Mouse (Mus musculus) thymus, adult 2 months (tissue): Measurements from ENCODE around the gene Pigp. TPM values are rescaled to one million over a fixed set of nuclear protein-coding genes. Genes with fewer than 3 reads are reported as not detected.
A peak's percentile ranks its signal among the peaks of the same experiment; 100 is the strongest.

Experiments
- DNase-seq: peaks from one replicate; pipeline ENCODE4 v3.0.0; 2021
- H3K27ac ChIP-seq: fragments of 200-500 bp; 2 replicates; pipeline ENCODE4 v1.5.1; 2012; ENCODE audit warnings: low read length, control low read depth; ENCODE audit not compliant: control insufficient read depth, insufficient read depth
- H3K27me3 ChIP-seq: fragments of 200-500 bp; 2 replicates; pipeline ENCODE4 v1.6.1; 2012; ENCODE audit warnings: mild to moderate bottlenecking, low read length, moderate library complexity, mixed read lengths; ENCODE audit not compliant: control insufficient read depth, insufficient read depth
- H3K36me3 ChIP-seq: fragments of 200-500 bp; 2 replicates; pipeline ENCODE4 v1.6.1; 2012; ENCODE audit warnings: mild to moderate bottlenecking, low read length, moderate library complexity; ENCODE audit not compliant: control insufficient read depth, insufficient read depth
- H3K4me1 ChIP-seq: fragments of 200-500 bp; replicated peaks from 2 replicates; pipeline ENCODE4 v1.6.1; 2012; ENCODE audit warnings: low read length; ENCODE audit not compliant: control insufficient read depth, insufficient read depth
- H3K4me3 ChIP-seq: fragments of 200-500 bp; 2 replicates; pipeline ENCODE4 v1.5.1; 2012; ENCODE audit warnings: mild to moderate bottlenecking, low read length, control low read depth, moderate library complexity; ENCODE audit not compliant: control insufficient read depth, insufficient read depth
- CTCF ChIP-seq: fragments of 200-500 bp; IDR thresholded peaks from 2 replicates; pipeline ENCODE4 v1.5.1; 2012; ENCODE audit warnings: mild to moderate bottlenecking, control low read depth, low read length, moderate library complexity, borderline replicate concordance; ENCODE audit not compliant: control insufficient read depth, poor library complexity, insufficient read depth; ENCODE audit errors: extremely low read depth
- POLR2A ChIP-seq: fragments of 200-500 bp; IDR thresholded peaks from 2 replicates; pipeline ENCODE4 v1.6.1; 2012; ENCODE audit warnings: mild to moderate bottlenecking, low read length, control low read depth, moderate library complexity; ENCODE audit not compliant: control insufficient read depth, poor library complexity, insufficient read depth; ENCODE audit errors: extremely low read depth
- WGBS: fragments of 180-500 bp; shearing (Covaris S2); methylation state at CpG from one replicate; pipeline ENCODE4 v1.1.7; 2018; 5-methylcytosine and 5-hydroxymethylcytosine counted together
- polyA plus RNA-seq: library from polyadenylated mRNA; depleted of rRNA; stranded (reverse); fragments of >200 nt; gene quantifications from 2 replicates; pipeline ENCODE4 v1.2.3, GENCODE M21; 2012; rRNA removed

Gene Pigp
- 17.6 and 23.2 TPM in 2 replicates for polyA plus RNA-seq

- peak within 1 kb of the TSS; percentile 94 for H3K4me3 ChIP-seq
- H3K27ac ChIP-seq = peak within 1 kb of the TSS; percentile 65
- no peaks in the 10 kb centered on the region for H3K4me1 ChIP-seq
- no peaks in the 10 kb centered on the region for H3K36me3 ChIP-seq
- WGBS = under 1% methylated on average over 42 of the region's 43 CpGs
- H3K27me3 ChIP-seq = no peaks in the 10 kb centered on the region
- peak; percentile 77 for DNase-seq
- TF ChIP-seq POLR2A = no peak
- 0 out of 2 replicates have a peak, but pooled peaks have one; percentile 8 for TF ChIP-seq CTCF
These were observed at the start of gene Pigp for GRCm38 (mm10) chr16:94371301-94371931. Pigp (minus strand) TSS chr16:94371842.

- DNase-seq = peak; percentile 23
- WGBS = over 99% methylated on average over 3 of the region's 3 CpGs
- Histone ChIP-seq H3K27me3 (no peaks in the 10 kb centered on the region), H3K4me3 (no peak overlapping the region), H3K27ac (no peak overlapping the region), H3K36me3 (peaks cover 54% of the 10 kb centered on the region), H3K4me1 (no peaks in the 10 kb centered on the region)
- TF ChIP-seq CTCF (peak; percentile 13; the same call in 1 of the 2 replicates), POLR2A (no peak)
These were observed 48.9 kb upstream of the Pigp start for GRCm38 (mm10) chr16:94420498-94420897.

GRCm38 (mm10) chr16:94414151-94414550 is 42.5 kb upstream of the Pigp start:
- Histone ChIP-seq H3K4me3 (no peak overlapping the region), H3K27me3 (no peaks in the 10 kb centered on the region), H3K27ac (no peak overlapping the region), H3K36me3 (peaks cover 16% of the 10 kb centered on the region), H3K4me1 (no peaks in the 10 kb centered on the region)
- 95% methylated on average over 6 of the region's 6 CpGs for WGBS
- no peak for TF ChIP-seq POLR2A
- TF ChIP-seq CTCF = no peak
- DNase-seq = no peak

DNA sequence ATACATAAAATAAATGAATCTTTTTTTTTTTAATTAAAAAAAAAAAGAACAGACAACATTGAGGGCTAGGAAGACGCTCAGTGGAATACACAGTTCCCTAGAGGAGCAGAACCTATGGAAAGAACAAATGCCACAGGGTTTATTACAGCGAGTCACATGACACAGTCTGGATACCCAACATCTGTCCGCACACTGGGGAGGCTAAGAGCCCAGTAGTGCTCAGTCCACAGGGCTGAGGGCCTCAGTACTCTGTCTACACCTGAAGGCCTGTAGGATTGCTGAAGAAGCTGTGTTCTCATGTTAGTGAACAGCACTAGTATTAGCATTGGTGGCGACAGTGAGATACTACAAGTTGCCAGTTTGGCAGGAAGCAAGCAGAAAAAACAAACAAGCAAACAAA is 41.1 kb upstream of the Pigp start:
- no peak overlapping the region for H3K4me3 ChIP-seq
- DNase-seq = no peak
- TF ChIP-seq POLR2A (no peak), CTCF (no peak)
- H3K27me3 ChIP-seq = no peaks in the 10 kb centered on the region
- peaks cover 9% of the 10 kb centered on the region for H3K36me3 ChIP-seq
- WGBS = 100% methylated on average over 4 of the region's 4 CpGs
- H3K4me1 ChIP-seq = no peaks in the 10 kb centered on the region
- no peak overlapping the region for H3K27ac ChIP-seq

GRCm38 (mm10) chr16:94412198-94412597 is 40.6 kb upstream of the Pigp start:
- Histone ChIP-seq H3K36me3 (peaks cover 12% of the 10 kb centered on the region), H3K27ac (no peak overlapping the region), H3K4me3 (no peak overlapping the region), H3K27me3 (no peaks in the 10 kb centered on the region), H3K4me1 (no peaks in the 10 kb centered on the region)
- 98% methylated on average over 2 of the region's 2 CpGs for WGBS
- no peak for TF ChIP-seq CTCF
- TF ChIP-seq POLR2A = no peak
- no peak for DNase-seq

DNA sequence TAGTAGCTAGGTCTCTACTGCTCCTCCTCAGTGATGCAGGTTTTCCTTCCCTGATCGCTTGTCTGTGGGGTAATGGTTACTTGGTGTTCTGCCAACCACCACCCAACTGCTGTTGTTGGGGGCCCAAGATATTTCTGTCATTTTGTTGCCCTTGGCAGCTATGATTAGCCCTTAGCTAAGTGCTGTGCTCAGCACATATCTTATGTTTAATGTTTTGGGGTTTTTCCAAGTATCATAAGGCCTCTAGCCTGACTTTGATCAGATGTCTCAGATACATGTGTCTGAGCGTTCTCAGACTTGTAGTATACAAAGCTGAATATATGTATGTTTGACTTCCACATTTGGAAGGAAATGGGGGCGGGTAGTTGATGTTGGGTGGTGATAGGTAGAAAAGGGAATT is 39.6 kb upstream of the Pigp start:
- DNase-seq = no peak
- Histone ChIP-seq H3K27ac (no peak overlapping the region), H3K4me3 (no peak overlapping the region), H3K36me3 (peaks cover 19% of the 10 kb centered on the region), H3K27me3 (no peaks in the 10 kb centered on the region), H3K4me1 (no peaks in the 10 kb centered on the region)
- TF ChIP-seq CTCF = no peak
- TF ChIP-seq POLR2A = no peak
- WGBS = 84% methylated on average over 3 of the region's 3 CpGs
